8 mouse cellular contexts compared by ENCODE assay signal in genomic region chr7:141475011-141475804, GRCm38 (mm10). TPM values are rescaled to one million over a fixed set of nuclear protein-coding genes. Genes with fewer than 3 reads are reported as not detected.
A peak's percentile ranks its signal among the peaks of the same experiment; 100 is the strongest.
DNase-seq lines count a peak whose midpoint lies in the region; ATAC-seq and TF ChIP-seq lines count a peak whose summit lies in the region.

TSS of gene Polr2l (minus strand) at chr7:141475132.
TSS of gene Tspan4 (plus strand) at chr7:141475240.

- H3K36me3 ChIP-seq in embryonic facial prominence, embryonic 11.5 days (replicated peaks; ENCODE audit: control insufficient read depth, insufficient read depth, low read depth, low read length), result peaks cover 4% of the 10 kb centered on the region; the same call in 1 of the 2 replicates
- H3K36me3 ChIP-seq in kidney, adult 2 months (ENCODE audit: control insufficient read depth, insufficient read depth, low read length), result no peaks in the 10 kb centered on the region

- under 1% methylated on average over 73 of the region's 87 CpGs for WGBS in embryonic facial prominence, embryonic 11.5 days
- 1% methylated on average over 87 of the region's 87 CpGs for WGBS in kidney, adult 2 months

- no peak for TF ChIP-seq CTCF in kidney, adult 2 months (conservative IDR thresholded peaks at IDR 0.05; ENCODE audit: insufficient read depth, insufficient read length, low read depth, low read length)

- H3K4me3 ChIP-seq in embryonic facial prominence, embryonic 11.5 days (ENCODE audit: low read depth, low read length), result peak within 1 kb of the TSS; percentile 72
- H3K4me3 ChIP-seq in kidney, adult 2 months (ENCODE audit: insufficient read depth, low read depth, low read length), result peak within 1 kb of the TSS; percentile 96

- ATAC-seq in embryonic facial prominence, embryonic 11.5 days (replicated peaks; ENCODE audit: insufficient number of reproducible peaks, low FRiP score, low TSS enrichment, low read depth), result peak; percentile 47

- peak; percentile 73 for TF ChIP-seq POLR2A in kidney, adult 2 months (IDR thresholded peaks at IDR 0.05; ENCODE audit: low read depth, low read length)

- peaks cover 4% of the 10 kb centered on the region for H3K4me1 ChIP-seq in embryonic facial prominence, embryonic 11.5 days (ENCODE audit: control insufficient read depth, insufficient read depth, low read length)
- peaks cover 25% of the 10 kb centered on the region for H3K4me1 ChIP-seq in kidney, adult 2 months (ENCODE audit: control insufficient read depth, insufficient read depth, low read length)

- DNase-seq in 3T3-L1 (ENCODE audit: low read depth, low spot score) (peak; percentile 83), liver (peak; percentile 89)
- peak; percentile 85 for DNase-seq in adrenal gland, postnatal 25 days
- peak; percentile 89 for DNase-seq in embryonic facial prominence, embryonic 11.5 days (ENCODE audit: low spot score)
- peak; percentile 88 to 91 for DNase-seq in heart, adult 18-20 months
- peak; percentile 91 for DNase-seq in kidney, adult 2 months
- DNase-seq in monocyte, adult 2 months (ENCODE audit: low read depth in 1 of 2, low spot score in 2 of 2), result peak; percentile 56 to 72
- DNase-seq in spleen, postnatal 14 days (ENCODE audit: low spot score in 2 of 2), result peak; percentile 77 to 83

- peak within 1 kb of the TSS; percentile 91 for H3K9ac ChIP-seq in embryonic facial prominence, embryonic 11.5 days (replicated peaks; ENCODE audit: low read length)

- H3K27me3 ChIP-seq in embryonic facial prominence, embryonic 11.5 days (ENCODE audit: control insufficient read depth, insufficient read depth, low read length), result no peaks in the 10 kb centered on the region
- H3K27me3 ChIP-seq in kidney, adult 2 months (replicated peaks; ENCODE audit: control insufficient read depth, insufficient read depth, low read length), result no peaks in the 10 kb centered on the region

- no peaks in the 10 kb centered on the region for H3K9me3 ChIP-seq in embryonic facial prominence, embryonic 11.5 days (replicated peaks; ENCODE audit: control insufficient read depth, low read length)

- H3K27ac ChIP-seq in embryonic facial prominence, embryonic 11.5 days (replicated peaks; ENCODE audit: low read depth, low read length), result peak within 1 kb of the TSS; percentile 80
- H3K27ac ChIP-seq in kidney, adult 2 months (ENCODE audit: insufficient read depth, low read depth, low read length), result peak within 1 kb of the TSS; percentile 98

- H3K4me2 ChIP-seq in embryonic facial prominence, embryonic 11.5 days (ENCODE audit: low read depth, low read length), result peak within 1 kb of the TSS; percentile 89

RNA-seq across cellular contexts. Expression of gene Polr2l, which starts in this region (rescaled TPM):
- 89.5 and 102 TPM in 2 replicates for total RNA-seq in adrenal gland, postnatal 25 days (2021)
- 60.6 and 67.2 TPM in 2 replicates for polyA plus RNA-seq in embryonic facial prominence, embryonic 11.5 days (2014; fragmentation: Nextera tagmentation; extraction: Ambion mirVana)
- 10 to 100 TPM; 82.3 to 97.7 TPM for total RNA-seq in heart, adult 18-20 months (2021)
- 67.3 and 70.9 TPM in 2 replicates for polyA plus RNA-seq in kidney, adult 2 months (2012; rRNA removed)

RNA-seq across cellular contexts. Expression of gene Tspan4, which starts in this region (rescaled TPM):
- 70.9 and 99.3 TPM in 2 replicates for total RNA-seq in adrenal gland, postnatal 25 days (2021)
- 24.8 and 27.3 TPM in 2 replicates for polyA plus RNA-seq in embryonic facial prominence, embryonic 11.5 days (2014; fragmentation: Nextera tagmentation; extraction: Ambion mirVana)
- 10 to 100 TPM; 18.9 to 22.9 TPM for total RNA-seq in heart, adult 18-20 months (2021)
- polyA plus RNA-seq in kidney, adult 2 months (2012; rRNA removed), result 143 and 162 TPM in 2 replicates

Comparison
In these comparisons a context has a peak if more than half of its experiments do, and no peak if none do; other contexts are left out.
1. Peak in every context shown above with its lines: DNase-seq, ATAC-seq, H3K4me3 ChIP-seq and H3K27ac ChIP-seq.